Comparison of ENCODE assay signal across 30 mouse cellular contexts in the genomic region with DNA sequence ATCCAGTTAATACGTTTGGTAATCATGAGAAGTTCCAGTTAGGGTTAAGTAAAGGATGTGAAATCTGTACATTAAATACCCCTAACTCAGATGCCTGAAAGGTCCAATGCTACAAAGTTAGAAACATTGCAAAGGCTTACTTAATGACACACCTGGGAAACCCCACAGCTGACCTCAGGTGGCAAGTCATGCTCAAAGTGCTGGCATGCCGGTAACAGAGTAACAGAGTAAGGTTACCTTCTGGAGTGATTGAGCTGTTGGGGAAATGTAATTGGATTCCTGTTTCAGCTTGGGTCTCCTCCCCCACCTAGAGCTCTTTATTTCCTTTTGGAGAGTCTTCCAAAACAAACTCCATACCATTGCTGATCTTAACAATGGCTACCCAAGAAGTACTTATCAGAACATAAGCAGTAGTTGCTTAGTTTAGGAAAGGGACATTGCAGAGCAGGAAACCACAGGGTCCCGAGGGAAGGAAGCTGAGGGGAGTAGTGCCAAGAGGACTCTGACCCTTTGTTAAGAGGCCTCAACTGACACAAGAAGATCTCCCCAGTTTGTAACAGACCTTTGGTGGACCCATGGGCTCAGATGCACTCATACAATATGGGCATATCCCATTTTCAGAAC. TPM values are rescaled to one million over a fixed set of nuclear protein-coding genes. Genes with fewer than 3 reads are reported as not detected.
DNase-seq lines count a peak whose midpoint lies in the region; ATAC-seq lines count a peak whose summit lies in the region.
"Had no signal": no experiment of that assay in that cellular context is flagged by ENCODE, and none has a peak within 500 bp of the region (broad histone marks: within the 10 kb centered on the region; RNA-seq: fewer than 3 reads in every experiment).

No protein-coding gene starts in this region.

- peaks cover 12% of the 10 kb centered on the region for H3K4me1 ChIP-seq in heart, embryonic 10.5 days
- H3K4me1 ChIP-seq in heart, embryonic 15.5 days (replicated peaks) = peaks cover 7% of the 10 kb centered on the region
- peaks cover 18% of the 10 kb centered on the region for H3K4me1 ChIP-seq in kidney, embryonic 16.5 days (ENCODE audit: insufficient read depth, low read length)
- H3K4me1 ChIP-seq: liver, embryonic 13.5 days had no signal

- no peaks in the 10 kb centered on the region for H3K9me3 ChIP-seq in heart, embryonic 10.5 days
- no peaks in the 10 kb centered on the region for H3K9me3 ChIP-seq in heart, embryonic 15.5 days (replicated peaks)
- no peaks in the 10 kb centered on the region for H3K9me3 ChIP-seq in kidney, embryonic 16.5 days (ENCODE audit: low read length)
- H3K9me3 ChIP-seq: hindbrain, embryonic 13.5 days; limb, embryonic 10.5 days; limb, embryonic 15.5 days; liver, embryonic 13.5 days had no signal

- peak overlapping the region; percentile 59; the same call in 1 of the 2 replicates for H3K27ac ChIP-seq in heart, embryonic 10.5 days
- peak overlapping the region; percentile 45 for H3K27ac ChIP-seq in heart, embryonic 15.5 days
- no peak overlapping the region for H3K27ac ChIP-seq in kidney, embryonic 16.5 days (ENCODE audit: low read length)
- H3K27ac ChIP-seq: gastrocnemius, adult 2 months; hindbrain, embryonic 13.5 days; limb, embryonic 10.5 days; limb, embryonic 15.5 days; liver, embryonic 13.5 days had no signal

- H3K4me3 ChIP-seq in heart, embryonic 10.5 days = no peak overlapping the region
- no peak overlapping the region for H3K4me3 ChIP-seq in heart, embryonic 15.5 days
- H3K4me3 ChIP-seq in kidney, embryonic 16.5 days (ENCODE audit: low read length) = no peak overlapping the region
- H3K4me3 ChIP-seq: erythroblast, embryonic 14.5 days; gastrocnemius, adult 2 months; hindbrain, embryonic 13.5 days; limb, embryonic 10.5 days; limb, embryonic 15.5 days; liver, embryonic 13.5 days had no signal

- 59% methylated on average over 3 of the region's 3 CpGs for WGBS in heart, embryonic 10.5 days
- 42% methylated on average over 3 of the region's 3 CpGs for whole genome bisulfite sequencing in heart, embryonic 15.5 days
- WGBS in kidney, embryonic 16.5 days = 41% methylated on average over 3 of the region's 3 CpGs

- no peak overlapping the region for H3K9ac ChIP-seq in heart, embryonic 15.5 days
- H3K9ac ChIP-seq in kidney, embryonic 16.5 days (replicated peaks; ENCODE audit: low read length) = no peak overlapping the region
- H3K9ac ChIP-seq: hindbrain, embryonic 13.5 days; limb, embryonic 15.5 days; liver, embryonic 13.5 days; lung, embryonic 14.5 days had no signal

- ATAC-seq in heart, embryonic 15.5 days (replicated peaks; ENCODE audit: insufficient number of reproducible peaks, insufficient read depth, low FRiP score, low read depth) = peak; percentile 69
- ATAC-seq in kidney, embryonic 16.5 days (ENCODE audit: low FRiP score, low TSS enrichment) = peak; percentile 60; the same call in 1 of the 2 replicates
- ATAC-seq: forebrain, embryonic 16.5 days; intestine, postnatal 0 days; midbrain, embryonic 16.5 days had no signal

- no peak for DNase-seq in heart, embryonic 10.5 days (ENCODE audit: low spot score)
- DNase-seq in heart, postnatal 4 days = no peak
- DNase-seq in heart, adult 9 months (ENCODE audit: low spot score in 2 of 2) = no peak
- no peak for DNase-seq in kidney, adult 18-20 months
- DNase-seq in testis, postnatal 14 days (ENCODE audit: low spot score) = peak; percentile 65
- DNase-seq in testis, postnatal 10 days (ENCODE audit: low spot score) = no peak
- DNase-seq: adrenal gland, adult 8-10 months; cerebellum, adult 2 months; cerebellum, postnatal 14 days; gastrocnemius, adult 2 months; gastrocnemius, postnatal 36 days; heart, postnatal 36 days; layer of hippocampus, postnatal 36 days; liver, embryonic 13.5 days; lung, embryonic 14.5 days; right cerebral cortex, postnatal 25 days; thymus, adult 2 months; thymus, postnatal 36 days had no signal

- peaks cover 28% of the 10 kb centered on the region for H3K27me3 ChIP-seq in heart, embryonic 10.5 days (ENCODE audit: insufficient read depth, poor library complexity, severe bottlenecking)
- peaks cover 21% of the 10 kb centered on the region for H3K27me3 ChIP-seq in heart, embryonic 15.5 days
- peaks cover 14% of the 10 kb centered on the region for H3K27me3 ChIP-seq in kidney, embryonic 16.5 days (ENCODE audit: insufficient read depth, low read length)

- H3K36me3 ChIP-seq in heart, embryonic 10.5 days = no peaks in the 10 kb centered on the region
- H3K36me3 ChIP-seq in heart, embryonic 15.5 days = no peaks in the 10 kb centered on the region
- no peaks in the 10 kb centered on the region for H3K36me3 ChIP-seq in kidney, embryonic 16.5 days (ENCODE audit: insufficient read depth, low read length)
- H3K36me3 ChIP-seq: G1E; hindbrain, embryonic 13.5 days; limb, embryonic 10.5 days; limb, embryonic 15.5 days; liver, embryonic 13.5 days had no signal

- no peak overlapping the region for H3K4me2 ChIP-seq in heart, embryonic 15.5 days
- no peak overlapping the region for H3K4me2 ChIP-seq in kidney, embryonic 16.5 days (replicated peaks; ENCODE audit: low read depth, low read length)
- H3K4me2 ChIP-seq: hindbrain, embryonic 13.5 days; limb, embryonic 15.5 days; liver, embryonic 13.5 days; lung, embryonic 14.5 days; midbrain, embryonic 11.5 days had no signal

RNA-seq across cellular contexts. Expression of a gene that starts 4.9 kb away (rescaled TPM):
- polyA plus RNA-seq in heart, embryonic 10.5 days (2016; fragmentation: Nextera tagmentation; extraction: Ambion mirVana) = 206 and 245 TPM in 2 replicates
- 100 to 1,000 TPM; 145 to 147 TPM for total RNA-seq in heart, postnatal 4 days (2021)
- polyA plus RNA-seq in heart, embryonic 15.5 days (2015; fragmentation: Nextera tagmentation; extraction: Ambion mirVana) = 165 and 200 TPM in 2 replicates
- polyA plus RNA-seq in kidney, embryonic 16.5 days (2015; fragmentation: Nextera tagmentation; extraction: Ambion mirVana) = 83.8 and 93.0 TPM in 2 replicates
- total RNA-seq: neutrophil, adult 5-6 weeks had no signal
